Mouse (Mus musculus) MEL (cell line): ENCODE results near the gene Zfp652. TPM values are rescaled to one million over a fixed set of nuclear protein-coding genes. Genes with fewer than 3 reads are reported as not detected.
"Not testable (repeated sequence)": the region's sequence is repeated elsewhere in the genome, so short reads cannot be mapped to it uniquely, and the experiment has no call there.

ENCODE experiments used
- DNase-seq: peaks from one replicate; pipeline ENCODE4 v3.0.0; 2011; ENCODE audit warnings: low read depth, low spot score
- H3K27ac ChIP-seq: 2 replicates; pipeline ENCODE4 v1.5.1; 2012; ENCODE audit warnings: low read depth, mild to moderate bottlenecking, control low read depth, low read length, moderate library complexity; ENCODE audit not compliant: control insufficient read depth
- H3K27me3 ChIP-seq, 2 experiments: fragments of 150-350 bp in 1 of 2; sonication (generic) in 1 of 2; 2 replicates each; pipeline ENCODE4 v1.6.1; 2012; ENCODE audit warnings: low read length in 2 of 2, mild to moderate bottlenecking in 2 of 2, improper control_type of control experiment in 1 of 2, moderate library complexity in 1 of 2; ENCODE audit not compliant: insufficient read depth in 2 of 2, control insufficient read depth in 1 of 2
- H3K36me3 ChIP-seq, 2 experiments: 2 replicates each; pipeline ENCODE4 v1.6.1; 2012 to 2014; ENCODE audit warnings: low read length in 2 of 2, improper control_type of control experiment in 1 of 2, inconsistent platforms in 1 of 2, mild to moderate bottlenecking in 1 of 2; ENCODE audit not compliant: insufficient read depth in 2 of 2, control insufficient read depth in 1 of 2
- H3K4me1 ChIP-seq, 2 experiments: fragments of 150-350 bp in 1 of 2; sonication (generic) in 1 of 2; 2 replicates each; pipeline ENCODE4 v1.6.1; 2012; ENCODE audit warnings: low read length in 2 of 2, improper control_type of control experiment in 1 of 2, mild to moderate bottlenecking in 1 of 2; ENCODE audit not compliant: insufficient read depth in 2 of 2, control insufficient read depth in 1 of 2
- H3K4me3 ChIP-seq, 2 experiments: fragments of 150-350 bp in 1 of 2; sonication (generic) in 1 of 2; 2 replicates each; pipeline ENCODE4 v1.5.1; 2012; ENCODE audit warnings: low read depth in 2 of 2, low read length in 2 of 2, mild to moderate bottlenecking in 2 of 2, moderate library complexity in 2 of 2, control low read depth in 1 of 2, improper control_type of control experiment in 1 of 2; ENCODE audit not compliant: control insufficient read depth in 1 of 2, insufficient read depth in 1 of 2
- H3K79me2 ChIP-seq: 2 replicates; pipeline ENCODE4 v1.6.1; 2012; ENCODE audit warnings: mild to moderate bottlenecking, low read length, moderate library complexity; ENCODE audit not compliant: control insufficient read depth, poor library complexity, insufficient read depth
- H3K9ac ChIP-seq: 2 replicates; pipeline ENCODE4 v1.6.1; 2012; ENCODE audit warnings: low read depth, mild to moderate bottlenecking, control low read depth, low read length, moderate library complexity; ENCODE audit not compliant: control insufficient read depth, poor library complexity, severe bottlenecking
- H3K9me3 ChIP-seq: fragments of 150-350 bp; sonication (generic); replicated peaks from 2 replicates; pipeline ENCODE4 v1.6.1; 2012; ENCODE audit warnings: mild to moderate bottlenecking, low read length, improper control_type of control experiment, moderate library complexity; ENCODE audit not compliant: insufficient read depth
- CTCF ChIP-seq, 3 experiments: IDR thresholded peaks in 2 of 3; conservative IDR thresholded peaks in 1 of 3; 2 replicates each; pipeline ENCODE4 v1.5.1; 2011 to 2012; ENCODE audit warnings: low read length in 3 of 3, low read depth in 2 of 3, mild to moderate bottlenecking in 2 of 3, improper control_type of control experiment in 1 of 3, inconsistent platforms in 1 of 3, mixed read lengths in 1 of 3, moderate library complexity in 1 of 3; ENCODE audit not compliant: control insufficient read depth in 1 of 3, insufficient read depth in 1 of 3, poor library complexity in 1 of 3, severe bottlenecking in 1 of 3
- EP300 ChIP-seq, 2 experiments: IDR thresholded peaks; 2 replicates each; pipeline ENCODE4 v1.6.1; 2011; ENCODE audit warnings: improper control_type of control experiment in 2 of 2, low read length in 2 of 2, low read depth in 1 of 2, mild to moderate bottlenecking in 1 of 2
- ETS1 ChIP-seq: IDR thresholded peaks from 2 replicates; pipeline ENCODE4 v1.6.1; 2012; ENCODE audit warnings: low read depth, mild to moderate bottlenecking, inconsistent platforms, low read length, improper control_type of control experiment, moderate library complexity
- GATA1 ChIP-seq: IDR thresholded peaks from 2 replicates; pipeline ENCODE4 v1.6.1; 2011; ENCODE audit warnings: low read depth, low read length, improper control_type of control experiment
- KAT2A ChIP-seq: conservative IDR thresholded peaks from 2 replicates; pipeline ENCODE4 v1.6.1; 2012; ENCODE audit warnings: low read depth, low read length, improper control_type of control experiment, inconsistent platforms
- MEF2A ChIP-seq: IDR thresholded peaks from 2 replicates; pipeline ENCODE4 v1.6.1; 2014; ENCODE audit warnings: low read depth, mild to moderate bottlenecking, inconsistent platforms, low read length, improper control_type of control experiment; ENCODE audit not compliant: poor library complexity, insufficient replicate concordance, severe bottlenecking; ENCODE audit errors: extremely low read depth
- MYB ChIP-seq: IDR thresholded peaks from 2 replicates; pipeline ENCODE4 v1.6.1; 2011; ENCODE audit warnings: mild to moderate bottlenecking, low read depth, low read length, improper control_type of control experiment
- MYC ChIP-seq: IDR thresholded peaks from 2 replicates; pipeline ENCODE4 v1.6.1; 2011; ENCODE audit warnings: low read depth, mild to moderate bottlenecking, low read length, improper control_type of control experiment, moderate library complexity
- NRF1 ChIP-seq: IDR thresholded peaks from 2 replicates; pipeline ENCODE4 v1.6.1; 2014; ENCODE audit warnings: low read depth, mild to moderate bottlenecking, inconsistent platforms, low read length, improper control_type of control experiment, moderate library complexity; ENCODE audit not compliant: poor library complexity, insufficient read depth, severe bottlenecking
- POLR2A ChIP-seq, 2 experiments: IDR thresholded peaks; 2 replicates each; pipeline ENCODE4 v1.6.1; 2011 to 2012; ENCODE audit warnings: low read length in 2 of 2, mild to moderate bottlenecking in 2 of 2, control low read depth in 1 of 2, improper control_type of control experiment in 1 of 2, low read depth in 1 of 2, moderate library complexity in 1 of 2; ENCODE audit not compliant: control insufficient read depth in 1 of 2, insufficient read depth in 1 of 2, poor library complexity in 1 of 2
- POLR2AphosphoS5 ChIP-seq: IDR thresholded peaks from 2 replicates; pipeline ENCODE4 v1.6.1; 2012; ENCODE audit warnings: low read depth, borderline replicate concordance, mild to moderate bottlenecking, inconsistent platforms, low read length, moderate library complexity, mixed read lengths
- RAD21 ChIP-seq: IDR thresholded peaks from 2 replicates; pipeline ENCODE4 v1.6.1; 2011; ENCODE audit warnings: mild to moderate bottlenecking, low read depth, low read length, improper control_type of control experiment
- SIN3A ChIP-seq: IDR thresholded peaks from 2 replicates; pipeline ENCODE4 v1.6.1; 2012; ENCODE audit warnings: low read length, improper control_type of control experiment, inconsistent platforms
- SMC3 ChIP-seq: IDR thresholded peaks from 2 replicates; pipeline ENCODE4 v1.6.1; 2011; ENCODE audit warnings: low read depth, low read length, improper control_type of control experiment
- TAL1 ChIP-seq: IDR thresholded peaks from 2 replicates; pipeline ENCODE4 v1.6.1; 2012; ENCODE audit warnings: mild to moderate bottlenecking, inconsistent platforms, low read length, moderate library complexity, mixed read lengths
- TCF12 ChIP-seq: IDR thresholded peaks from 2 replicates; pipeline ENCODE4 v1.6.1; 2014; ENCODE audit warnings: low read depth, mild to moderate bottlenecking, inconsistent platforms, low read length, improper control_type of control experiment, moderate library complexity
- USF1 ChIP-seq: IDR thresholded peaks from 2 replicates; pipeline ENCODE4 v1.6.1; 2014; ENCODE audit warnings: low read depth, mild to moderate bottlenecking, inconsistent platforms, low read length, improper control_type of control experiment, moderate library complexity
- ZC3H11A ChIP-seq: IDR thresholded peaks from 2 replicates; pipeline ENCODE4 v1.6.1; 2012; ENCODE audit warnings: low read depth, mild to moderate bottlenecking, inconsistent platforms, low read length, improper control_type of control experiment
- ZKSCAN1 ChIP-seq: IDR thresholded peaks from 2 replicates; pipeline ENCODE4 v1.6.1; 2012; ENCODE audit warnings: low read depth, mild to moderate bottlenecking, inconsistent platforms, low read length, improper control_type of control experiment, moderate library complexity
- ZNF384 ChIP-seq: IDR thresholded peaks from 2 replicates; pipeline ENCODE4 v1.6.1; 2012; ENCODE audit warnings: low read depth, mild to moderate bottlenecking, inconsistent platforms, low read length, improper control_type of control experiment
- polyA plus RNA-seq, 2 experiments: library from polyadenylated mRNA; stranded (reverse) in 1 of 2; unstranded in 1 of 2; fragments of >175 nt in 1 of 2; fragments of >200 nt in 1 of 2; gene quantifications; 2 replicates each; pipeline versions ENCODE4 v1.2.1 to v1.2.4; 2012; ENCODE audit warnings: low replicate concordance in 2 of 2, low read depth in 1 of 2; ENCODE audit not compliant: insufficient read length in 2 of 2, insufficient read depth in 1 of 2, missing spikeins in 1 of 2
- total RNA-seq: library from RNA; depleted of rRNA; stranded (reverse); fragments of 300-350 nt; gene quantifications from 2 replicates; pipeline ENCODE4 v1.2.3, GENCODE M21; 2012

Zfp652 gene
- total and polyA plus RNA-seq, 3 experiments = 19.3 to 38.5 (median 31.8) TPM

- TF ChIP-seq NRF1 (no peak), GATA1 (no peak)
Observed at GRCm38 (mm10) chr11:95750995-95751394, 38.5 kb downstream of the Zfp652 start (continued).

- H3K4me1 ChIP-seq, H3K79me2 ChIP-seq, H3K9me3 ChIP-seq, DNase-seq, H3K27ac ChIP-seq, H3K9ac ChIP-seq, H3K4me3 ChIP-seq, H3K27me3 ChIP-seq: not testable (repeated sequence)
- peaks cover 12 to 61% of the 10 kb centered on the region in 2 experiments for H3K36me3 ChIP-seq
- TF ChIP-seq RAD21 (peak; percentile 22), ZNF384 (peak; percentile 89), CTCF (IDR thresholded peaks at IDR 0.05 in 2 of 3, conservative IDR thresholded peaks at IDR 0.05 in 1 of 3; ENCODE audit: control insufficient read depth in 1 of 3, insufficient read depth in 1 of 3, low read depth in 2 of 3, low read length in 3 of 3, poor library complexity in 1 of 3, severe bottlenecking in 1 of 3) (peak in 2 of 3 experiments; percentile 44; a peak in 4 of 6 replicates)
Observed at GRCm38 (mm10) chr11:95755137-95755536, 42.7 kb downstream of the Zfp652 start.

GRCm38 (mm10) chr11:95760521-95760920 lies 48.0 kb downstream of the Zfp652 start:
- TF ChIP-seq ZC3H11A (no peak), ZKSCAN1 (no peak), POLR2A (IDR thresholded peaks at IDR 0.05; ENCODE audit: control insufficient read depth in 1 of 2, insufficient read depth in 1 of 2, low read depth in 1 of 2, low read length in 2 of 2, poor library complexity in 1 of 2) (no peak), KAT2A (no peak), USF1 (no peak), MEF2A (no peak), RAD21 (no peak), MYC (no peak), SMC3 (no peak), EP300 (IDR thresholded peaks at IDR 0.05; ENCODE audit: low read depth in 1 of 2, low read length in 2 of 2) (no peak), ZNF384 (no peak), SIN3A (no peak), POLR2AphosphoS5 (no peak), TAL1 (no peak), CTCF (IDR thresholded peaks at IDR 0.05 in 2 of 3, conservative IDR thresholded peaks at IDR 0.05 in 1 of 3; ENCODE audit: control insufficient read depth in 1 of 3, insufficient read depth in 1 of 3, low read depth in 2 of 3, low read length in 3 of 3, poor library complexity in 1 of 3, severe bottlenecking in 1 of 3) (no peak), ETS1 (no peak), MYB (no peak), TCF12 (no peak)
- H3K4me1 ChIP-seq = no peaks in the 10 kb centered on the region
- no peaks in the 10 kb centered on the region for H3K79me2 ChIP-seq
- H3K27ac ChIP-seq = no peak overlapping the region
- H3K9me3 ChIP-seq = no peaks in the 10 kb centered on the region
- H3K36me3 ChIP-seq = peaks cover 0 to 42% of the 10 kb centered on the region in 2 experiments; a peak in 2 of 4 replicates
- DNase-seq = no peak
- no peak overlapping the region for H3K4me3 ChIP-seq
- H3K9ac ChIP-seq = no peak overlapping the region
- no peaks in the 10 kb centered on the region for H3K27me3 ChIP-seq
